Mouse (Mus musculus): ENCODE measurements around the gene 4933428G20Rik.

Gene 4933428G20Rik

GRCm38 (mm10) chr11:97461307-97461820 is 38.8 kb downstream of the 4933428G20Rik start:
- DNase-seq, result no peak

DNA sequence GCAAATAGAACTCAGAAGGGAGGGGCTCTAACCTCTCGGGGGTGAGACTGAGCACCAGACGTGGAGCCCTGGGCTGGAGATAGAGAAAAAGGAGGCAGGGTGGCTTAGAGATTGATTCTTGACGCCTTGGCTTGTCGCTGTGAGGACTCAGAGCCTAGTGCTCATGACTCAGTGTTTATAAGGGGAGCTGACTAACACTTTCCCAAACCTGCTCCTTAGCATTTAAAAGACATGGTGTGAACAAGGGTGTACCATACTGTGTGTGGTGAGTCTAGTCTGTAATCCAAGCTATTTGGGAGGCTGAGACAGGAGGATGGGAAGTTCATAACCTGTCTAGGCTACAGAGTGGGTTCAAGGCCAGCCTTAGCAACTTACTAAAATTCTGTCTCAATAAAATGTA is 43.0 kb downstream of the 4933428G20Rik start:
- DNase-seq, result no peak

DNA sequence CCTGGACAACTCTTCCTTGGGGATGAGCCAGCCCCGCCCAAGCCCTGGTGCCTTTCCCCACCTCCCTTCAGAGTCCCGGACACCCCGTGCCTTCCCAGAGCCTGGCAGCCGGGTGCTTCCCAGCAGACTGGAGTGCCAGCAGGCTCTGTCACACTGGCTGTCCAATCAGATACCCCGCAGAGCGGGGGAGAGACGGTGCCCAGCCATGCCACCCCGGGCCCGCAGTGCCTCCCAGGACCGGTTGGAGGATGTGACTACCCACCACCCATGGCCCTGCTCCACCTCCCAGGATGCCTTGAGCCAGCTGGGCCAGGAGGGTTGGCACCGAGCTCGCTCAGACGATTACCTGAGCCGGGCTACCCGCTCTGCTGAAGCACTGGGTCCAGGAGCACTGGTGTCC is 48.5 kb downstream of the 4933428G20Rik start:
- no peak for DNase-seq

DNA sequence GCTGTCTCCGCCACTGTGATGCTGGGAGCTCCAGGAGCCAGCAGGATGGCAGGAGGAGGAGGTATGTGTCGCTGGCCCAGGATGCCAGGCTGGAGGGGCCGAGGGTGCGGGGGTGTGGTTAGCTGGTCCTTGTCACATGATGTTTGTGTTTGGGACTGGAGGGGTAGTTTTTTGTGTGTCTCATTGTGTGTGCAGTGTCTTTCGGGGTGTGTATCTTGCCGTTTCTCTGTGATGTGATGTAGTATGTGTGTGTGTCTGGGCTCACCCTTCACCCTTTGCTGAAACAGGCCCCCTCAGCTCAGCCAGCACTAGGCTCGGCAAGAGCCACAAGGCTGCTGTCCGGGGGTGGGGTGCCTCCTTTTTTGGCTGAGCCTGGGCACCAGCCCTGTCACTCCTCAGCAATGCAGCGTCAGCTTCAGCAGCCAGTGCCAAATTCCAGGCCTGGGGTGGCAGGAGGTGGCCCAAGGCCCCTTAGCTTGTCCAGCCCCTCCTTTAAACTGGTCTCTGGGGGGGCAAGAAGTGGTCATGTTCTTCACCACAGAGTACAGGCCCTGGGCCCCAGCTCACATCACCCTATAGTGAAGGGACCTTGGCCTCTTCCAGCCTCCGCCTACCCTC is 49.7 kb downstream of the 4933428G20Rik start:
- no peak for DNase-seq

- DNase-seq, result peak in 1 of 2 experiments; percentile 17
Observed at GRCm38 (mm10) chr11:97449601-97450293, 50.4 kb downstream of the 4933428G20Rik start.

DNA sequence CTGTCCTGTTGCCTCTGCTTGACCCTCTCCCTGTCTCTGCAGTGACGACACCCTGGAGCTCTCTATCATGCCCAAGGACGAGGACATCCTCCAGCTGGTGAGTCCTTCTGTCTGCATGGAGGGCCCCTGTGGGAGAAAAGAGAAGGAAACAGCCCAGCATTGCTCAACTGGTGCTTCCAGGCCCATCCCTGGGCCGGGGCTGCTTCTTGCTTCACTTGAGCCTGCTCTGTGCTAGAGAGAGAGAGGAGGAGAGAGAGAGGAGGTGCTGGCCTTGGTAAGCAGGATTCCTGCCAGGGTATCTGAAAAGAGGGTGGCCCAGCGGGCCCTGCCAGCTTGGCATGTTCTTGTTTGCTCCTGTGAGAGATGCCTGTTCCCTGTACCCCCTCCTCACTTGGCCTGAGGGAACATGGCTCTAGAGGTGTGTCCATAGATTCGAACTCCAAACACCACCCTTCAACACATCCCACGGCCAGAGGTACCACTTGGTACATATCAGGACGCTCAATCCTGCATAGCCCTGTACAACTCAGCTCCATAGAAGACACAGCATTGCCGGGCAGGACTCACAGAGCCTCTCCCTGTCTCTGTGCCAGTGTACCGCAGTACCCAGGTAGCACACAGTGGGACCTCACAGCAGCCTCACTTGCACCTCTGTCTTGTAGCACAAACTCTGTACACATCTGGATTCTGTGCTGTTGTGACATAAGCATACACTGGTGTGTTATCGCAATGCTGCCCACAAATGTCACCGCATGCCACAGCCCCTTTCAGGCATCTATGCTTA is 51.3 kb downstream of the 4933428G20Rik start:
- no peak for DNase-seq

GRCm38 (mm10) chr11:97447979-97448378 is 52.2 kb downstream of the 4933428G20Rik start:
- no peak for DNase-seq

DNA sequence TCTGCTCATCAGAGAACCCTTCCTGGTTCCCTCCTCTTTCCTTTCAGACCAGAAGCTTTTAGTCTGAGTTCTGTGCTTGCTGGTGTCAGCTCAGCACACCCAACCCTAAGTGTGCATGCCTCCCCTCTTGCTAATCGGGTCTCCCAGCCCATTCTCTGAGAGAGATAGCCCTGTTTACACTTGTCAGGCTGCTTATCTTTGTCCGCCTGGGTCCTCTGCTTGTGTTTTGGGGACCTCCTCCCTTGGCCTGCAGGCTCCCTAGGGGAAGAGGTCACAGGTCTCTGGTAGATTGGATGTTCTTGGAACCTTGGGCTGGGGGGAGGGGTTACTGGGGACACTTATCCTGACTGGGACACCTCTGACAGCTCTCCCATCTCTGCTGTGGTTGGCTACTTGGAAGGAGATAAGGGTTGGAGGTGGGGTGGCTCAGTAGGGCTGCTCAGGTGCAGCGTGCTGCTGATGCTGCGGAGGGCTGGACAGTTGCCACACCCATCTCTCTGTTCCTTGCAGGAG is 54.1 kb downstream of the 4933428G20Rik start:
- DNase-seq, result no peak

DNA sequence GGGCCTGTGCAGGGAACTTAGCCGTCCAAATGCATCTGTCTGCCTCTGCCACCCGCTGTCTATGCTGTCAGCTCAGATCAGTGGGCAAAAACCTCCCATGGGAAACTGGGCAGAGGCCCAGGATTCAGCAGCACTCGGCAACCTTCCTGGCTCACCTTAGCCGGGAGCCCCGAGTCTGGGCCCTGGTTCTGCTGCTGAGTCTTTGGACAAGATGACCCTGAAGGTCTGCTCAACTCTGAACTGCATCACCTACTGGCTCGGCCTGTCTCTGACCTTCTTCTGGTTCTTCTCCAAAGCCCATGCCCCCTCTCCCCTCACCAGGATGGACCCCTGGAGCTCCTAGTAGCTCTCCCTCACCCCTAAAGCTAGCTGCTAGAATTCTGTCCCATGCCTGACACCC is 54.5 kb downstream of the 4933428G20Rik start:
- DNase-seq, result no peak

GRCm38 (mm10) chr11:97442891-97443675 is 57.1 kb downstream of the 4933428G20Rik start:
- DNase-seq, result no peak

DNA sequence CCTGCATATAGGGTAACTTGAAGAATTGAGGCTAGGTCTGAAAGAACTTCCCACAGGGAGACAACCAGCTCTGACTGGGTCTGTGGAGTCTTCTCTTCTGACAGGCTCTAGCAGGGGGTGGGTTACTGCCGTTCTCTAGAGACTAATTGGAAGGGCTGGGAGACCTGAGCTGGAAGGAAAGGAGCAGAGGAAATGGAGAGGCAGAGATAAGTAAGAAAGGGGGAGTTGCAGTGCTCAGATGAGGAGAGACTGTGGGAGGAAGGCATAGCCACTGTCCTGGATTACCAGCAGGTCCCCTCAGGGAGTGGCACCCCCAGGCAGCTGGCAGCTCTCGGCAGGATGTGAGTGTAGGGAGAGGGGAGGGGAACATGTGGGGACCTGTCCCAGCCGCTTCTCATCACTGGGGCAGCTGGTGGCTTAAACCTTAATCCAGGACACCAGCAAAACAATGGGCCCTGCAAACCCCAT is 58.4 kb downstream of the 4933428G20Rik start:
- DNase-seq, result no peak

GRCm38 (mm10) chr11:97441036-97441657 is 59.0 kb downstream of the 4933428G20Rik start:
- no peak for DNase-seq
